Mouse (Mus musculus): Measurements from ENCODE around the gene Pax8. TPM values are rescaled to one million over a fixed set of nuclear protein-coding genes. Genes with fewer than 3 reads are reported as not detected.
A peak's percentile ranks its signal among the peaks of the same experiment; 100 is the strongest.

Pax8 gene
- polyA plus RNA-seq, 1 experiment = 0.57 TPM

DNA sequence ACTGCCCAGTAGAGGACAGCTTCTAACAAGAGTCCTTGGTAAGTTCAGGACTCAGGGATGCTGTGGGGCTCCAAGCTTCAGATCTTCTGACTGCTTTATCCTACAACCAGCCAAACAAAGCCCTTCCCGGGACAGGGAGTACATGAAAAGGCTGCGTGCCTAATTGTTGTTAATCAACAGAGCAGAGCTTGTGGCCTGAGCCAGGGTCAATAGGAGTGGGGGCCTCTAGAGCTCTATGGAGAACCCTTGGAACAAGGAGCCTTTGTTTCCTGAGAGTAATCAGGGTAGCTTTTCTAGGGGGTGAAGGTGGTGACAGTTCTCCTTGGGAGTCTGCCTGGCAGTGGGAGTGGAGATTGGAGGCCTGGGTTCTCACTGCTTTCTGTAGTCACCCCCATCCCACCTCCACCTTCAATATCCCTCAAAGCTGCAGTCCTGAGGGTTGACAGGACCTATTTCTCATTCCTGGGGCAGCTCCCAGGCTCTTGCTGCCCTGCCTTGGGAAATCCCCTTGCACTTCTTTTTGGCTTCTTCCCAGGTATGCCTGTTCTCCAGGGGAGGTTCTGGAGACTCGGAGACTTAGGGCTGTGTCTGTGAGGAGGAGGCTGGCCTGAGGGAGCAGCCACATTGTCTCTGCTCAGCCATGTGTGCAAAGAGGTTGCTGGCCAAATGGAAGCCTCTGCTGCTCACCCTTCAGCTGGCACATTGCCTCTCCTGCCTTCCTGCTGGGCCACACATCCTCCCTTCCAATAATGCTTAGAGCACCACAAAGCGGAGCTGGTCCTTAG is 67.5 kb downstream of the Pax8 start:
- Histone ChIP-seq H3K4me1 (ENCODE audit: control insufficient read depth, insufficient read depth, low read length) (no peaks in the 10 kb centered on the region), H3K9me3 (replicated peaks; ENCODE audit: control insufficient read depth, insufficient read depth, low read length, poor library complexity, severe bottlenecking) (no peaks in the 10 kb centered on the region), H3K27ac (ENCODE audit: insufficient read depth, low read length) (no peak overlapping the region), H3K36me3 (ENCODE audit: control insufficient read depth, insufficient read depth, low read length, poor library complexity, severe bottlenecking) (no peaks in the 10 kb centered on the region), H3K4me3 (ENCODE audit: low read depth, low read length) (no peak overlapping the region), H3K9ac (ENCODE audit: low read depth, poor library complexity, severe bottlenecking) (no peak overlapping the region), H3K27me3 (ENCODE audit: control insufficient read depth, insufficient read depth, low read length, poor library complexity, severe bottlenecking) (no peaks in the 10 kb centered on the region)
- TF ChIP-seq POLR2A (IDR thresholded peaks at IDR 0.05; ENCODE audit: insufficient read depth, low read length) (no peak), CTCF (IDR thresholded peaks at IDR 0.05; ENCODE audit: low read depth, low read length) (no peak), EP300 (IDR thresholded peaks at IDR 0.05; ENCODE audit: insufficient read depth, low read depth, low read length) (no peak)

DNA sequence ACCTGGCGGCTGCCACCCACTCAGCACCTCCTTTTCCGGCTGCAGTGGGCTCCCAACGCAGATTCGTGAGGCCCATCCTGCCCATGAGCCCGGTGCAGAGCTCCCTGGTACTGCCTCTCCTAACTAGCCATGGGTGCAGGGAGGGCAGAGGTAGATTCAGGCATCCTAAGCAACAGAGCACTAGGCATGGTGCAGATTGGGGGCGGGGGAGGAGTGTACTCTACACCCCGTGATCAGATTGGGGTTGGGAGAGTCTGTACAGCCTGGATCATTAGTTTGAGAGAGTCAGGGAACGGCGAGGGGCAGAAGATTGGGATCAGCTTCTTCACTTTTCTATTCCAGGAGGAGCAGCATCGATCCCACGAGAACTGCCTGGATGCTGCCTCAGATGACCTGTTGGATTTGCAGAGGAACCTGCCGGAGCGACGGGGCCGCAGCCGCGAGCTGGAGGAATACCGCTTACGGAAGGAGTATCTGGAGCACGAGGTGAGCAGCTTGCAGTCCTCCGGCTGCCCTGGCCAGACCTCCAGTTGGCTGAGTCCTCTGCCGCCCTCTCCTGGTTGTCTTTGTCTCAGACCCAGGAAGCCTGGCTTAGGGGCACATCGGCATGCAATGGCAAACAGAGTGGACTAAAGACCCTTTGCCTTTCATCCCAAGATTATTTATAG is 69.9 kb downstream of the Pax8 start:
- H3K9ac ChIP-seq (ENCODE audit: low read depth, poor library complexity, severe bottlenecking) = 0 out of 2 replicates have a peak overlapping the region, but pooled peaks have one; percentile 5
- no peaks in the 10 kb centered on the region for H3K4me1 ChIP-seq (ENCODE audit: control insufficient read depth, insufficient read depth, low read length)
- no peaks in the 10 kb centered on the region for H3K27me3 ChIP-seq (ENCODE audit: control insufficient read depth, insufficient read depth, low read length, poor library complexity, severe bottlenecking)
- no peaks in the 10 kb centered on the region for H3K9me3 ChIP-seq (replicated peaks; ENCODE audit: control insufficient read depth, insufficient read depth, low read length, poor library complexity, severe bottlenecking)
- no peaks in the 10 kb centered on the region for H3K36me3 ChIP-seq (ENCODE audit: control insufficient read depth, insufficient read depth, low read length, poor library complexity, severe bottlenecking)
- H3K4me3 ChIP-seq (ENCODE audit: low read depth, low read length) = peak overlapping the region; percentile 4
- TF ChIP-seq EP300 (IDR thresholded peaks at IDR 0.05; ENCODE audit: insufficient read depth, low read depth, low read length) (0 out of 2 replicates have a peak, but pooled peaks have one; percentile 27), POLR2A (IDR thresholded peaks at IDR 0.05; ENCODE audit: insufficient read depth, low read length) (no peak), CTCF (IDR thresholded peaks at IDR 0.05; ENCODE audit: low read depth, low read length) (peak; percentile 80)
- no peak overlapping the region for H3K27ac ChIP-seq (ENCODE audit: insufficient read depth, low read length)

DNA sequence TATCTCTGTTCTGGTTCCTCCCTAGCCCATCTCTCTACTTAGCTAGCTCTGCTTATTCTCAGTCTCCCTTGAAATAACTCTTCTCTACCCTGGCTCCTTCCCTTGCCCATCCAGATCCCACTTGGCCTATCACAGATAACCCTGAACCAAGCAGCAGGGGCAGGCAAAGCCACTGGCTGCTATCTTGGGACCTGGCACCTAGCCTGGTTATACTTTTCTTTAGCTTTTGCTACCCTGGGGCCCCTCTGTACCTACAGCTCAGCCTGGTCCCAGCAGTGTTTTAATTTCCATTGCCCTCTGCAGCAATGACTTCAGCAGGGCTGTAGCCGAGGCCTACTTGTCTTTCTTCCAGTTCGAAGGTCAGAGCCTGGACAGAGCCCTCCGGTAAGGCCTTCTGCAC is 74.7 kb downstream of the Pax8 start:
- TF ChIP-seq EP300 (IDR thresholded peaks at IDR 0.05; ENCODE audit: insufficient read depth, low read depth, low read length) (no peak), POLR2A (IDR thresholded peaks at IDR 0.05; ENCODE audit: insufficient read depth, low read length) (no peak), CTCF (IDR thresholded peaks at IDR 0.05; ENCODE audit: low read depth, low read length) (no peak)
- H3K9me3 ChIP-seq (replicated peaks; ENCODE audit: control insufficient read depth, insufficient read depth, low read length, poor library complexity, severe bottlenecking) = no peaks in the 10 kb centered on the region
- H3K27me3 ChIP-seq (ENCODE audit: control insufficient read depth, insufficient read depth, low read length, poor library complexity, severe bottlenecking) = no peaks in the 10 kb centered on the region
- no peaks in the 10 kb centered on the region for H3K4me1 ChIP-seq (ENCODE audit: control insufficient read depth, insufficient read depth, low read length)
- no peak overlapping the region for H3K9ac ChIP-seq (ENCODE audit: low read depth, poor library complexity, severe bottlenecking)
- no peak overlapping the region for H3K4me3 ChIP-seq (ENCODE audit: low read depth, low read length)
- H3K36me3 ChIP-seq (ENCODE audit: control insufficient read depth, insufficient read depth, low read length, poor library complexity, severe bottlenecking) = no peaks in the 10 kb centered on the region
- no peak overlapping the region for H3K27ac ChIP-seq (ENCODE audit: insufficient read depth, low read length)

DNA sequence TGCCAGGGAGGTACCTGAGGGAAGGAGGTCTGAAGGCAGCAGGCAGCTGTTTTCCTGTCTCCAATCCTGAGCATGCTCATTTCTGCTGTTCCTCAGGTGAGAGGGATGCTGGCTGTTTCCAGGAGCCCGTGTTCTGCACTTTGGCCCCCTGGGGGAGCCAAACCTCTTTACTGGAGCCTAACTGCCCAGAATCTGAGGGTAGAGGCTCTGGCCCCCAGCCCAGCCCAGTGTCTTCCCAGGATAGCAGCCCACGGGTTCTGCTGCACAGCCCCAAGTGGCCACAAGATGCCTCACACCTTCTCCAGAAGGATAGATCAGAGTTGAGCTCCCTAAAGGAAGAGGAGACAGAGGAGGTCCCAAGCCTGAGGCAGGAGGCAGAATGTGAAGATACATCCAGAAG is 78.3 kb downstream of the Pax8 start:
- no peak overlapping the region for H3K9ac ChIP-seq (ENCODE audit: low read depth, poor library complexity, severe bottlenecking)
- no peaks in the 10 kb centered on the region for H3K4me1 ChIP-seq (ENCODE audit: control insufficient read depth, insufficient read depth, low read length)
- no peaks in the 10 kb centered on the region for H3K27me3 ChIP-seq (ENCODE audit: control insufficient read depth, insufficient read depth, low read length, poor library complexity, severe bottlenecking)
- H3K36me3 ChIP-seq (ENCODE audit: control insufficient read depth, insufficient read depth, low read length, poor library complexity, severe bottlenecking) = no peaks in the 10 kb centered on the region
- no peak overlapping the region for H3K27ac ChIP-seq (ENCODE audit: insufficient read depth, low read length)
- H3K4me3 ChIP-seq (ENCODE audit: low read depth, low read length) = no peak overlapping the region
- H3K9me3 ChIP-seq (replicated peaks; ENCODE audit: control insufficient read depth, insufficient read depth, low read length, poor library complexity, severe bottlenecking) = no peaks in the 10 kb centered on the region
- no peak for TF ChIP-seq EP300 (IDR thresholded peaks at IDR 0.05; ENCODE audit: insufficient read depth, low read depth, low read length)
- no peak for TF ChIP-seq CTCF (IDR thresholded peaks at IDR 0.05; ENCODE audit: low read depth, low read length)
- TF ChIP-seq POLR2A (IDR thresholded peaks at IDR 0.05; ENCODE audit: insufficient read depth, low read length) = no peak

DNA sequence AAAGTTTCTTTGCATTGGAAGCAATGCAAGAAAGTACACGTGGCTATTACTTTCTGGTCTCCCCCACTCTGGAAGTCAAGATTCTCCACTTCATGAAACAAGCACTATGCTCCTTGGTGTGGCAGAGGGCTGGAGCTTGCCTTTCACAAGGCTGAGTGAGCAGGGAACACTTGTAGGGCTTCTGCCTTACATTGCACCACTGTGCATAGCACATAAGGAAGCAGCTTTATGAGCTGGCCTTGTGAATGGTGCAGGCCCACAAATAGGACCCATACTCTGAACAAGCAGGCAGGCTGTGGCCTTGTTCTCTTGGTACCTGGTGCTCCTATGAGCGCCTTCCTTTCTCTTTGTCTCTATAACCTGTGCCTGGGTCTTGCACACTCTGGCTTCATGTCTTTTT is 82.1 kb downstream of the Pax8 start:
- no peak overlapping the region for H3K9ac ChIP-seq (ENCODE audit: low read depth, poor library complexity, severe bottlenecking)
- no peaks in the 10 kb centered on the region for H3K27me3 ChIP-seq (ENCODE audit: control insufficient read depth, insufficient read depth, low read length, poor library complexity, severe bottlenecking)
- H3K36me3 ChIP-seq (ENCODE audit: control insufficient read depth, insufficient read depth, low read length, poor library complexity, severe bottlenecking) = no peaks in the 10 kb centered on the region
- no peak overlapping the region for H3K27ac ChIP-seq (ENCODE audit: insufficient read depth, low read length)
- no peak for TF ChIP-seq EP300 (IDR thresholded peaks at IDR 0.05; ENCODE audit: insufficient read depth, low read depth, low read length)
- no peak for TF ChIP-seq POLR2A (IDR thresholded peaks at IDR 0.05; ENCODE audit: insufficient read depth, low read length)
- TF ChIP-seq CTCF (IDR thresholded peaks at IDR 0.05; ENCODE audit: low read depth, low read length) = no peak
- no peaks in the 10 kb centered on the region for H3K9me3 ChIP-seq (replicated peaks; ENCODE audit: control insufficient read depth, insufficient read depth, low read length, poor library complexity, severe bottlenecking)
- no peak overlapping the region for H3K4me3 ChIP-seq (ENCODE audit: low read depth, low read length)
- H3K4me1 ChIP-seq (ENCODE audit: control insufficient read depth, insufficient read depth, low read length) = no peaks in the 10 kb centered on the region

Measured in ES-Bruce4 (cell line).